Mouse (Mus musculus) activated CD4-positive, CD25-positive, alpha-beta regulatory T cell, adult 4 months (primary cell): ENCODE measurements around the gene 1110051M20Rik. TPM values are rescaled to one million over a fixed set of nuclear protein-coding genes. Genes with fewer than 3 reads are reported as not detected.

Experiments used
- ATAC-seq: one replicate; pipeline ENCODE4 v1.8.0; 2017
- polyA plus RNA-seq, 2 experiments: library from polyadenylated mRNA; unstranded; fragments of 100-300 nt; shearing (Covaris generic); gene quantifications; one replicate each; pipeline ENCODE4 v1.2.1; 2017

1110051M20Rik gene
- polyA plus RNA-seq, 2 experiments from 2014 or later, result 23.8 to 28.2 TPM

- no peak for ATAC-seq
These were observed 104.9 kb downstream of the 1110051M20Rik start for GRCm38 (mm10) chr2:91339591-91339990.

GRCm38 (mm10) chr2:91335128-91335527, 109.4 kb downstream of the 1110051M20Rik start:
- ATAC-seq, result no peak

- ATAC-seq, result no peak
These were observed 113.3 kb downstream of the 1110051M20Rik start for GRCm38 (mm10) chr2:91331051-91331843.

- ATAC-seq, result no peak
These were observed 114.3 kb downstream of the 1110051M20Rik start for GRCm38 (mm10) chr2:91329996-91330738.

GRCm38 (mm10) chr2:91328729-91329125, 115.8 kb downstream of the 1110051M20Rik start:
- ATAC-seq, result no peak

- no peak for ATAC-seq
These were observed 116.4 kb downstream of the 1110051M20Rik start for GRCm38 (mm10) chr2:91327968-91328728.

GRCm38 (mm10) chr2:91326746-91327350, 117.7 kb downstream of the 1110051M20Rik start:
- ATAC-seq, result no peak

- no peak for ATAC-seq
These were observed 119.6 kb downstream of the 1110051M20Rik start for GRCm38 (mm10) chr2:91324761-91325421.

- ATAC-seq, result no peak
These were observed 120.2 kb downstream of the 1110051M20Rik start for GRCm38 (mm10) chr2:91324346-91324745.

- ATAC-seq, result no peak
These were observed 122.0 kb downstream of the 1110051M20Rik start for GRCm38 (mm10) chr2:91322490-91322889.

- no peak for ATAC-seq
These were observed 122.6 kb downstream of the 1110051M20Rik start for GRCm38 (mm10) chr2:91321923-91322322.

GRCm38 (mm10) chr2:91320559-91321529, 123.7 kb downstream of the 1110051M20Rik start:
- no peak for ATAC-seq

GRCm38 (mm10) chr2:91314184-91314583, 130.3 kb downstream of the 1110051M20Rik start:
- no peak for ATAC-seq

- ATAC-seq, result no peak
These were observed 131.8 kb downstream of the 1110051M20Rik start for GRCm38 (mm10) chr2:91312578-91313311.

GRCm38 (mm10) chr2:91309546-91309945, 135.0 kb downstream of the 1110051M20Rik start:
- no peak for ATAC-seq

GRCm38 (mm10) chr2:91308680-91309079, 135.8 kb downstream of the 1110051M20Rik start:
- ATAC-seq, result no peak

- ATAC-seq, result no peak
These were observed 137.9 kb downstream of the 1110051M20Rik start for GRCm38 (mm10) chr2:91306589-91306988.

- ATAC-seq, result no peak
These were observed 138.6 kb downstream of the 1110051M20Rik start for GRCm38 (mm10) chr2:91305926-91306325.

- ATAC-seq, result no peak
These were observed 141.7 kb downstream of the 1110051M20Rik start for GRCm38 (mm10) chr2:91302845-91303244.

- no peak for ATAC-seq
These were observed 142.7 kb downstream of the 1110051M20Rik start for GRCm38 (mm10) chr2:91301836-91302235.
